Mouse (Mus musculus) frontal cortex, adult (tissue): ENCODE results near the gene Gfer.

Experiments used
- ATAC-seq: cut with Nextera tagmentation; 2 replicates; pipeline ENCODE4 v1.9.2; 2017; ENCODE audit warnings: mild to moderate bottlenecking, moderate library complexity, mixed read lengths; ENCODE audit not compliant: low TSS enrichment

Gene Gfer

DNA sequence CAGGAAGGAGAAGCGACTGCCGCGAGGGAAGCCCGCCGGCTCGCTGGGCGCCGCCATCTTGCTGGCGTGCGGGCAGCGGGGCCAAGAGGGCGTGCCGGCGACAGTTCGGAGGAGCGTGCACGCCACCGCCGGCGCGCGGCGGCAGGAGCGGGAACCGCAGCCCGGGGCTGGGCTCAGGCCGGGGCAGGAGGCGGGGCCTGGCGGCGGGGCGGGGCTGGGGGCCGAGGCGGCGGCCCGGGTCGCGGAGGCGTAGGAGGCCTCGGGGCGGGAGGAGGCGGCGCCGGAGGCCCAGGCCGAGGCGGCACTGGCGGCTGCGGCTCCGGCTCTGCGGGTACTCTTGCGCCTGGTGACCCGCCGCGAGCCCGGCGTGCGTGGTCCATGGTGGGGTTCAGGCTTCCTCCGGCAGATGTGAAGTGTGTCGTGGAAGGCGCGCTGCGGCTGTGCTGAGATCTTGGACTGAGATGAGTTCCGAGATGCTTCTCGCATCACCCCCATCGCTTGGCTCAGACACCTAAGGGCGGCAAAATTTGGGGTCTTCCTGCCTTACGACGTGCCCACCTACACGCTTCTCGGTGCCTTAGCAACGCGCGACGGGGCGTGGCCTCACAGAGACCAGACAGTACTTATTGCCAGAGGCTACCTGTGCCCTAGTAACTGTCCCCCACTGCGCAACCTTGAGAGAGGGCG lies at the start of gene Gfer, which contains the start of gene Noxo1:
TSS of gene Gfer (minus strand) at position 146 of the 687 bp plus-strand sequence.
TSS of gene Noxo1 (plus strand) at position 224 of the 687 bp plus-strand sequence.
- ATAC-seq = peak; percentile 83

DNA sequence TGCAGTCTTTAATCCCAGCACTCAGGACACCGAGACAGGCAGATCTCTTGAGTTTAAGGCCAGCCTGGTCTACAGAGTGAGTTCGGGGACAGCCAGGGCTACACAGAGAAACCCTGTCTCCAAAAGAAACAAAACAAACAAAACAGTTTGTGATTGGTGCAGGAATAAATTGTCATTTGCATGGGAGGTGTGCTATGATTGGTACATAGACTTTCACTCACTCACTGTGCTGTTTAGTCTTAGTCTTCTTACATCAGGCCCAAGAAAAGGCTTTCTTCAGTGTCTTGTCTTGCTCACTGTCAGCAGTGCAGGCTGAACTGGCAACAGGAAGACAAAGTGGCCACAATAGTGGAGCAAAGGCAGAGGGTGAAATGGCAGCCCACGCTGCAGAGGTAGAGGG lies 48.4 kb upstream of the Gfer start:
- ATAC-seq = no peak

DNA sequence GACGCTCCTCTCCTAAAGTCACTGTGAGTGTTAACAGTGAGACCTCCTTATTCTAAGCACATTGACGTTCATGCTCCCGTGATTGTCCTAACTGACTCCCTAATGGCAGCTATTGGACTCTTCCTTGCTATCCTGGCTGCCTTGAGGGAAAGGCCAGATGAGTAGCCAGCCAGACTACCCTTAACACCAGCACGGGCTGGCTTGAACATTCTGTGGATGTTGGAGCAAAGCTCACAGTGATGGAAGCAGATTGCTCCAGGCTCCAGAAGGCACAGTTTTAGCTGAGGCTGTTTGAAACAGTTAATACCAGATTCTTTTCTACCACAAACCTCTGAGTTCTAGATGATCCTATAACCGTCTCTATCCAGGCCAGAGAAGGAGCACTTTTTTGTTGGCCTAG lies 47.9 kb upstream of the Gfer start:
- ATAC-seq = no peak

DNA sequence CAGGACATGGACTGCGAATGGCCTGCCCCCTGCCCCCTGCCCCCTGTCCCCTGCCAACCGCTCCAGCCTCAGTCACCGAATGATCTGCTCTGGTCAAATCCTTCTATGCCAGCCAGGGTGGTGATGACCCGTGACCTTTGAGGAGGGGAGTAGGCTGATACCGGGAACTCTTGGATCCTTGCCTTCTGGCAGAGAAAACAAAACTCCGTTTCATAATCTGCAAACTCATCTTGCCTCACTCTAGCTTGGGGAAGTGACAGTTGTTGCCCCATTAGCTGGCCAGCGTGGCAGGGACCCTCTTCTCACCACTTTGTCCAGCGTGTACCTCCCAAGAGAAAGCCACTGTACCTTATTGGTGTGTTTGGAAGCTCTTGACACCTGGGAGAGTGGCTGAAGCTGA lies 46.4 kb upstream of the Gfer start:
- ATAC-seq = no peak

DNA sequence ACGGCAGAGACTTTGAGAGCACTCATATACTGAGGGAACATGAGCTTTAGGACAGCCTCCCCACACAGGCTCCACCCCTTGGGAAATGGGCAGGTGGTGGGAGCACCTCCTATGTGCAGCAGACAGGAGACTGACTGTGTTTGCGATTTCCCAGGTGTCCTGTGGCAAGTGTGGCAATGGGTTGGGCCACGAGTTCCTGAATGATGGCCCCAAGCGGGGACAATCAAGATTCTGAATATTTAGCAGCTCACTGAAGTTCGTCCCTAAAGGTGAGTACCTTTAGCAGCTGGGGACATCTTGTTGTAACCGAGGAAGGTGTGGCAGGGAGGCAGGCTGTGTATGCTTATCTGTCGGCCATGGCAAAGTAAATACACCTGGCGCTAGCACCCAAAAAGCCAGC lies 44.0 kb upstream of the Gfer start:
- no peak for ATAC-seq

DNA sequence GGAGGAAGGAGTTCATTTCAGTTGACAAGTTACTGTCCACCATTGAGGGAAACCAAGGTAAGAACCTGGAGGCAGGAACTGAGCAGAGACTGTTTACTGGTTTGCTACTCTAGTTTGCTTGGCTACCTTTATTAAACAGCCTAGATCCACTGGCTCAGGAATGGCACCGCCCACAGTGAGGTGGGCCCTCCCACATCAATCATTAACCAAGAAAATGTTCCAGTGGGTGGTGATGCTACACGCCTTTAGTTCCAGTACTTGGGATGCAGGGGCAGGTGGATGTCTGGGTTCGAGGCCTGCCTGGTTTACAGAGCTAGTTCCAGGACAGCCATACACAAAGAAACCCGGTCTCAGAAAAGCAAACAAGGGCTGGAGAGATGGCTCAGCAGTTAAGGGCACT lies 42.3 kb upstream of the Gfer start:
- no peak for ATAC-seq

DNA sequence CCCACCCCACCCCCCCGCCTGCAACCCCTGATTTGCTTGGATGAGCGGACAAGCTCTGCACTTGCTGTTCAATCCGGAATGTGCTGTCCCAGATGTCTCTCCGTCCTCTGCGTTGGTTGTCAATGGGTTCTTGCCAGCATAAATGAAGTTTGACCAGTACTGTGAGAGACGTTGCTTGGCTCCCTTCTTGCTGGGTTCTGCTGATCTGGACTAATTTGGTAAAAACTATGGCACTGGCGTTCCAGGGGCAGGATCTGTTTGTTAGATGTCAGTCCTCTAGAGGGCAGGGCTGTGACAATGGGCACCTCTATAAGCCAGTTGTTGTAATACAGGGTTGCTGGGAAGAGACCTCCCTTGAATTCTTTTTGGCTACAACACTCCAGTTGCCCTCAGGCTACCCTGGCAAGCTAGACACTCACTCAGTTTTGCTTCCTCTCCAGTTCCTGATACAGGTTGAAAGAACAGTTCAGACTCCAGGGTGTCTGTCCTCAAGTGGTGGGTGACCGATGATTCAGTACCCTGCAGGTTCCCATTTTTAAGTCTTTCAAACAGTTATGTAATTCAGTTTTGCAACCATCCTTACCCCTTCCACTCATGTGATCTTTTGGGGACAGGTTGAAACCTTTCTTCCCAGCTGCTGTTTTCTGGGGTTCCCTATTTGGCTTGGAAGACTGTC lies 41.3 kb upstream of the Gfer start:
- no peak for ATAC-seq

DNA sequence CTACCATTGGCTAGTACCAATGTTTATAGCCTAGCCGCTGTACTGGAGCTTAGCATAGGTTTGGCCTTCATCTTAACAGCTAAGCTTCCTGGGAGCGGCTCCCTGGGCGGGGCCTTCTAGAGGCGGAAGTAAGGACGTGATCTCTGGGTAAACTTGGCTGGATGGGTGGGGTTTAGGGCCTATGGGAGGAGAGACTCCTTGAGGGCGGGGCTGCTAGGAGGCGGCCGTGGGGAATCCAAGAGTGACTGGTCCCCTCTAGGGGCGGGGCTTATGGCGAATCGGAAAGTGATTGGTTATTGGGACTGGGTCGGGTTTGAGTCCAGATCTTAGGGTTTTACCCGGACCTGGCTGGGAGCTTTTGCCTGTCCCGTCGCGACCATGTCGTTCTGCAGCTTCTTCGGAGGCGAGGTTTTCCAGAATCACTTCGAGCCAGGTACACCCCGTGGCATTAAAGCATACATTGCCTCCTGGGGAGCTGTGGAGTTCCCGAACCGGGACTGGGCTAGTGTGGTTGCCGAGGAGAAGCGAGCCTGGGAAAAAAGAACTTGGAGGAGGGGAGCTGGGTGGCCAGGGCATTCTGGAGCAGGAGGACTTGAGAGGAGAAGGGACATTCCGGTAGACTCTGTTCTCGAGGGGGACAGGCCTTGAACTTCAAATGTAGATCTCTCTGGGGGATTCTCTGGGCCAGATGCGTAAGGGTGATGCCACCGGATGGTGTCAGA lies 40.5 kb upstream of the Gfer start, which contains the start of gene Msrb1:
TSS of gene Msrb1 (plus strand) at position 313 of the 722 bp plus-strand sequence.
- ATAC-seq = peak; percentile 95

DNA sequence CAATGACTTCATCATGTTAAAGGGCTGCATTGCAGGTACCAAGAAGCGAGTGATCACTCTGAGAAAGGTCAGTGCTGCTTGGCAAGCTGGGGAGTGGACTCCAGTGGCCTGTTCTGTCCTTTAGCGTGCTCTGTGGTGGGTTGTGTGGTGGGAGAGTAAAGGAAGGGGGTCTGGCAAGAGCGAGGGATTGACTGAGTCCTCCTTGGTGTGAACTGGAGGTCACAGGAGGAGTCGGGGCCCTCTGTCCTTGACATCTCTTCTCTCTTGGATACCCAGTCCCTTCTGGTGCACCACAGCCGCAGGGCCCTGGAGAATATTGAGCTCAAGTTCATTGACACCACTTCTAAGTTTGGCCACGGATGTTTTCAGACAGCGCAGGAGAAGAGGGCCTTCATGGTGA lies 39.5 kb upstream of the Gfer start:
- ATAC-seq = no peak

DNA sequence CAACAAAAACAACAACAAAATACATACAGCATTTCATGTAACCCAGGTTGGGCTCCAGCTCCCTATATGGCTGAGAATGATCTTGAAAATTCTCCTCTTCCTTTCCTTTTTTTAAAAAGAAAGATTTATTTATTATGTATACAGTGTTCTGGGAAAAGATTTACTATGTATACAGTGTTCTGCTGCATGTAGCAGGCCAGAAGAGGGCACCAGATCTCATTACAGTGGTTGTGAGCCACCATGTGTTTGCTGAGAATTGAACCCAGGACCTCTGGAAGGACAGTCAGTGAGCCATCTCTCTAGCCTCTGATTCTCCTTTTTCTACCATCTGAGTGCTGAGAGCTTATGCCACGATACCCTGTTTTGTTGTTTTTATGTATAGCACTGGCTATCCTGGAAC lies 38.6 kb upstream of the Gfer start:
- ATAC-seq = no peak

DNA sequence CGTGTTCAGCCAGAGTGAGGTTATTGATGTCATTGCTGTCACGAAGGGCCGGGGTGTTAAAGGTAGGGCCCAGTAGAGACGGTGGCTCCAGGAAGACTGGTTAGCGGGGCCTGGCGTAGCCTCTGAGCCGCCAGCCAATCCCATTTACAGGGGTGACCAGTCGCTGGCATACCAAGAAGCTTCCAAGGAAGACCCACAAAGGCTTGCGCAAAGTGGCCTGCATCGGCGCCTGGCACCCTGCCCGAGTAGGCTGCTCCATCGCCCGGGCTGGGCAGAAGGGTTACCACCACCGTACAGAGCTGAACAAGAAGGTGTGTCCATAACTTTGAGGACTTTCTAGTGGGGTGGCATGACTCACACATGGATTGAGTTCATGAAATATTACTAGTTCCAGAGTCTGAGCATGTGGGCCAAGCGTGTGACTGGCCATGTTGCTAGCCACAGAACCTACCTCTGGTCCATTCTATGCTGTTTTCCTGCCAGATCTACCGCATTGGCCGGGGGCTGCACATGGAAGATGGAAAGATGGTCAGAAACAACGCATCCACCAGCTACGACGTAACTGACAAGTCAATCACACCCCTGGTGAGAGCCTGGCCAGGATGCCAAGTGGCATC lies 37.6 kb upstream of the Gfer start:
- no peak for ATAC-seq

DNA sequence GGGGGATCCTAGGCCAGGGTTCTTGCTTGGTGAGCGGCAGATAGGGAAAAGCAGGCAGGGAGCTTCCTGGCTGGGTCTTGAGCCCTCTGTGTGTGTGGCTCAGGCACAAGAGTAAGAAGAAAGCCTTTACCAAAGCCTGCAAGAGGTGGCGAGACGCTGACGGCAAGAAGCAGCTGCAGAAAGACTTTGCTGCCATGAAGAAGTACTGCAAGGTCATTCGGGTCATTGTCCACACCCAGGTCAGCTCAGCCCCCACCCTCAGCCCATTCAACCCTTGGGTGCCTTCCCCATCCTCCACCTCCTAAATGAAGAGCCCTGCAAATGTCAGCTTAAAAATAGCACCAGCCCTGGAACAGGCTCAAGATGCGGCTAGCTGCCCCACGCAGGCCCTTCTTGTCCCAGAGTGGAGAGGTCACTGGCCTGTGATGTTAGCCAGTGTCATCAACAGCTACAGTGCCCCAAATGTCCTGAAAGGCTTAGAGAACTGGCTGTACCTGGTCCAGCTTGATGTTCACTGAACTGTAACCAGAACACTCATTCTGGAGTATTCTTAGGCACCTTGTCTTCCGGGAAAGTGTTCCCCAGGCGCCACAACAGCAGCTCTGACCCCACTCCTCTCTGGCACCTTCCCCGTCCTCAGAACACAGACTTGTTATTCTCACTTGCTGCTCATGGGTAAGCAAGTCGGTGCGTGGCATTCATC lies 36.4 kb upstream of the Gfer start:
- no peak for ATAC-seq

DNA sequence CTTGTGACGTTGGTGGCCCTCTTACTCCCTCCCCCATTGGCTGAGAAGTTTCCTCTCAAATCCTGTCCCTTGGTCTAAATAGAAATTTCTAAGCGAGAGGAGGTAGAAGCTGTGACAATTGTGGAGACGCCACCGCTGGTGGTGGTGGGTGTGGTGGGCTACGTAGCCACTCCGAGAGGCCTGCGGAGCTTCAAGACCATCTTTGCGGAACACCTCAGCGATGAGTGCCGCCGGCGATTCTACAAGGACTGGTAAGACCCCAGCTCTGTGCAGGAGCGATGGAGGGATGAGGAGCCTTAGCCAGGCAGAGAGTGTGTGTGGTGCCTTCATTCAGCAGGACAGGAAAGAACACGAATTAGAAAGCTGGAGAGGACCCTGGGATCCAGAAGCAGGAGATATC lies 34.8 kb upstream of the Gfer start:
- no peak for ATAC-seq

DNA sequence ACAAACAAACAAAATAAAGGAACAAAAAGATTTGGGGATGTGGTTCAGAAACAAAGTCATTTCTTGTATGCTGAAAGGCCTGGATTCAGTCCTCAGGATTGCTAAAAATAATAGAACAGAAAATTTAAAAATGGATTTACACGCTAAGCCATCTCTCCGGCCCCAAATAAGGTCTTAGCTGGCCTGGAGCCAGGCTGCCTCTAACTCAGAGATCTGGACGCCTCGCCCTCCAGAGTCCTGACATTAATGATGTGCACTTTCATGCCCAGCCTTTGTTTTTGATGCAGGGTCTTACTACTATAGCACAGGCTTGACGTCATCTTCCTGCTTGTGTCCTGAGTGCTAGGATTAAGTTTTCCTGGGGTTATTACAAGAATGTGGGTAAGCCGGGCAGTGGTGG lies 33.1 kb upstream of the Gfer start:
- ATAC-seq = no peak

DNA sequence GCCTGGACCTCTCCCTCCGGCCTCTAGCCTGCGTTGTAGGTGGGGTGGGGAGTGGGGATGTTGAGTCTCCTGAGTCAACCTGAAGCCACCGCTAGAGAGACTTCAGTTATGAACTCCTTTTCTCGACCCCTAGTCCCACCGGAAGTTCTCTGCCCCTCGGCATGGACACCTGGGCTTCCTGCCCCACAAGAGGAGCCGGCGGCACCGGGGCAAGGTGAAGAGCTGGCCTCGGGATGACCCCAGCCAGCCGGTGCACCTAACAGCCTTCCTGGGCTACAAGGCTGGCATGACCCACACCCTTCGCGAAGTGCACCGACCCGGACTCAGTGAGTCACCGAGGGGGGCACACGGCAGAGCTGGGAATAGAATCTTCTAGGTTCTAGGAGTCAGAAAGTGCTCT lies 32.2 kb upstream of the Gfer start:
- ATAC-seq = no peak

DNA sequence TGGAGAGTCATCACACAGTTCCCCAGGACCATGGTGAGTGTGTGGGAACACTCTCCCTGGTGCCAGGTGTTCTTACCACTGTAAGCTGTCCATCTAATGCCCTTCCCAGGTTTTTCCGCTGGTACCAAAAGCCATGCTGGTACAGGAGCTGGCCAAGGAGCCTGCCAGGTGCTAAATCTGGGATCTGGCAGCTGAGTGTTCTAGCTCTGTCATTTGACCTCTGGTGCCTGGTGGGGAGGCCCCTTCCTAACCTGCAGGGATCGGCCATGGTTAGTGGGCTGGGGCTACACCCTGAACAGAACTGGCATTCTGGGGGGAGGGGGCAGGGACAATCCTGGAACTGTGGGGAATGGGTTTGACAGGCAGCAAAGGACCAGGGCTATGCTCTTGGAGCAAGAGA lies 31.7 kb upstream of the Gfer start, which contains the start of gene Rpl3l:
TSS of gene Rpl3l (plus strand) at position 203 of the 400 bp plus-strand sequence.
- ATAC-seq = no peak

DNA sequence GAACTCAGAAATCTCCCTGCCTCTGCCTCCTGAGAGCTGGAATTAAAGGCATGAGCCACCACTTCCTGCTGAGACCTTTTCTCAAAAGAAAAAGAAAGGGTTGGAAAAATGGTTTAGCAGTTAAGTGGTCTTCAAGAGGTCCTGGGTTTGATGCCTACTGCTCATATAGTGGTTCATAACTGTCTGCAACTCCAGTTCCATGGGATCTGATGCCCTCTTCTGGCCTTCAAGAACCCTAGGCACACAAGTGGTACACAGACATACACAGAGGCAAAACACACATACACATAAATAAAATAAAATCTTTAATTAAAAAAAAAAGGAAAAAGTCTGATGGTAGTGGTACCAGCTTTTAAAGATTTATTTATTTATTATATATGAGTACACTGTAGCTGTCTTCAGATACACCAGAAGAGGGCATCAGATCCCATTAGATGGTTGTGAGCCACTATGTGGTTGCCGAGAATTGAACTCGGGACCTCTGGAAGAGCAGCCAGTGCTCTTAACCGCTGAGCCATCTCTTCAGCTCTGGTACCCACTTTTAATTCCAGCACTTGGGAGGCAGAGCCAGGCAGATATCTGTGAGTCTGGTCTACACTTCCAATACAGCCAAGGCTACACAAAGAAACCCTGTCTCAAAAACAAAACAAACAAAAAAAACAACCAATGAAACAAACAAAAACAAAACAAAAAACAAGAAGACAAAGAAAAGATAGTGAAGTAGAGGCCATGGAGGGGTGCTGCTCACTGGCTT lies 29.9 kb upstream of the Gfer start:
- no peak for ATAC-seq

DNA sequence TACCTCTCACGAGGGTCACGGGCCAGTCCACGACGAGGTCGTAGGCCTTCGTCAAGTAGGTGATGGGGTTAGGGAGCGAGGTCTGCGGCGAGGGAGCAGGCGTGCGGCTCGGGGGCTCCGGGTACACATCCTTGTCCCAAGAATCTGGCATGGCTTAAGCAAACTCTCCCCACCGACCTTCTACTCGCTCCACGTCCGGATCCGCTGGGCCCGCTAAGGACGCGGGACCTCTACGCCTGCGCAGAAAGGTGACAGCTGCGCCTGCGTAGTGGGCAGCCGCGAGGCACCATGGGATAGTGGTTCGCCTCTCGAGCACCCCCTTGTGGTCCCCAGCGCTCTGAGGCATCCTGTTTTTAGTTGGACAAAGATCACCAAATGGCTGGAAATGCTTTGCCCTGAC lies 28.2 kb upstream of the Gfer start, which contains the start of gene Ndufb10:
TSS of gene Ndufb10 (minus strand) at position 295 of the 400 bp plus-strand sequence.
- peak; percentile 79 for ATAC-seq

DNA sequence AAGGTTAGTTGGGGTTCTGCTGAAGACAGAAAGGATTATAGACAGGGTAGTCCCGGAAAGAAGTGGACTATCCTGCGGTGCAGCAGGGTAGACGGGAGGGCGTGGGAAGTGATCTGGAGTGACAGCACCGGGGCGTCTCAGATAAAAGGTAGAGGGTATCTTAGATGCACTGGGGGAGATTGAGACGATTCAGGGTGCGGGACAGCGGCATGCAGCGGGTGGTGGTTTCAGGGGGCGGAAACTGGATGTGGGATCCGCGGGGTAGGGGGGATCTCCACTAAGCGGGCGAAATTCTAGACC lies 27.9 kb upstream of the Gfer start:
- ATAC-seq = 0 out of 2 replicates have a peak, but pooled peaks have one; percentile 5

DNA sequence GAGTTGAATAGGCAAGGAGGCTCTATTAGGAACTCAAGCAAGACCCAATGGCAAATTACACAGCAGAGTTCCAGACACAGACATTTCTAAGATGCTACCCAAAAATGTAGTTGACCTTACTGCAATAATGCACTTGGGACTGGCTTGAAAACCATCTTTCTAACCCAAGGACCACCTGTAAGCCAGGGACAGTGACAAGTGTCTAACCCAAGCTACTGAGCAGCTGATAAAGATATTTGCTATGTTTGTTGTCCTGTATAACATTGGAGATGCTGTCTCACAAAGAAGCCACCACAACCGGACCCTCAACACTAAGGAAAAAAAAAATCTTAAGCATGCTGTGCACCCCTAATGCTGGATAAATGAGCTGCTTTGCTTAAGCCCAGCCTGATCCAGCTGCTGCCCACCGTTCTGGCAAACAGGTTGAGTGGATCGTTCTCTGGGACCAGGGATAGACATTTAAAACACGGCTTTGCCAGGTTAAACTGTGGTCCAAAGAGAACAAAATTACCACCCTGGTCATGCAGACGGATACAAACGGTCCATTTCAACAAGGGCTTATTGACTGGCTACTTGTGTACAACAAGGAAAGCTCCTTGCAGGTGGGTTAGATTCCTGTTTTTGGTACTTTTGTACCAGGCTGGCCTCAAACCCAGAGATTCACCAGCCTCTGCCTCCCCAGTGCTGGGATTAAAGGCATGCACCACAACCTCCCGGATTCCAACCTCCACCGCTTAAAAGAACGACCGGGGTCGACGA lies 27.3 kb upstream of the Gfer start:
- ATAC-seq = no peak
